Mouse (Mus musculus): Measurements from ENCODE around the gene Chad. TPM values are rescaled to one million over a fixed set of nuclear protein-coding genes. Genes with fewer than 3 reads are reported as not detected.

Gene Chad
- total RNA-seq, 1 experiment: not detected

DNA sequence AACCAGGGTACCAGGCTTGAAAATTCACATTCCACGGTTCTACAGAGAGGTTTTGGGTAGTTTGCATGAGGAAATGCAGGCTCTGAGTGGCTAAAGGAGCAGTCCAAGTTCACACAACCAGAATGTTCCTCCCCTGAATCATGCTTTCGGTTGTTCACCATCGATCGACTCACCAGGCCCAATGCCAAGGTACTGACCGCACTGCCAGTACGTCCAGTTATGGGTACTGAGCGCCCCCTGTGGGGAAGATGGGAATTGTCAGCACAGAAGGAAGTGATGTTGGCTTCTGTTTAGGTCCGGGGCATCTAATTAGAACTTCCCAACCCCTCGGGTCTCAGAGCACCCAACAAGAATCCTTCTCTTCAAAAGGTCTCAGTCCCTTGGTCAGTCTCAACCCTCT lies 20.9 kb upstream of the Chad start:
- Histone ChIP-seq H3K4me3 (ENCODE audit: insufficient read depth in 1 of 2, low read depth in 1 of 2, low read length in 2 of 2, poor library complexity in 1 of 2, severe bottlenecking in 1 of 2) (no peak overlapping the region), H3K27ac (ENCODE audit: insufficient read depth, low read depth, low read length, poor library complexity, severe bottlenecking) (no peak overlapping the region), H3K9ac (ENCODE audit: insufficient read depth, low read depth, low read length, poor library complexity, severe bottlenecking) (no peak overlapping the region), H3K4me1 (ENCODE audit: control insufficient read depth in 2 of 2, insufficient read depth in 2 of 2, low read length in 2 of 2, poor library complexity in 1 of 2) (peaks cover 0 to 6% of the 10 kb centered on the region in 2 experiments; a peak in 1 of 4 replicates), H3K36me3 (ENCODE audit: control insufficient read depth, insufficient read depth, low read length, poor library complexity, severe bottlenecking) (no peaks in the 10 kb centered on the region), H3K9me3 (ENCODE audit: control insufficient read depth, insufficient read depth, low read depth, low read length) (no peaks in the 10 kb centered on the region)
- TF ChIP-seq MAFK (IDR thresholded peaks at IDR 0.05; ENCODE audit: insufficient read depth, low read depth, low read length) (no peak), ZNF384 (IDR thresholded peaks at IDR 0.05; ENCODE audit: low read depth, low read length) (no peak), CHD2 (IDR thresholded peaks at IDR 0.05; ENCODE audit: low read depth, low read length) (no peak), HCFC1 (IDR thresholded peaks at IDR 0.05; ENCODE audit: borderline replicate concordance, insufficient read depth, low read length) (no peak), ZC3H11A (IDR thresholded peaks at IDR 0.05; ENCODE audit: borderline replicate concordance, low read depth, low read length) (no peak)
- in situ Hi-C loops (cut with MboI; ENCODE audit: low sequenced_read_pairs in 2 of 2, unreplicated experiment in 2 of 2): no loop called here
- DNase-seq (ENCODE audit: low read depth, low spot score): no peak

DNA sequence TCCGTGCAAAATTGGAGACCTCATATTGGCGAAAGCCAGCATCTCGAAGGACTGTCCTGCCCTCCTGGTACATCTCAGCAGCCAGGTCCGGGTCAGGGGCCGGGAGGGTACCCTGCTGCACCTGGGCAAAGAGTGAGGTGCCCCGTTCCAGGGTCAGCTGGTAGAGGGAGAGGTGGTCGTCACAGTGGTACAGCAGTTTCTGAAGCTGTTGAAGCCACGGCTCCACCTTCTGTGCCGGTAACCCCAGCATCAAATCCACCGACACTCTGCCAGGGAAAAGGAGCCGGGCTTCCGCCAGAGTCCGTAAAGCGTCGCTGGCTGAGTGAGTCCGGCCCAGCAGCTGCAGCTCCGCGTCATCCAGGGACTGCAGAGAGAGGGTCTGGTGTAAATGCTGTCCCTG lies 20.4 kb upstream of the Chad start:
- H3K27ac ChIP-seq (ENCODE audit: insufficient read depth, low read depth, low read length, poor library complexity, severe bottlenecking): no peak overlapping the region
- no peak overlapping the region for H3K9ac ChIP-seq (ENCODE audit: insufficient read depth, low read depth, low read length, poor library complexity, severe bottlenecking)
- H3K36me3 ChIP-seq (ENCODE audit: control insufficient read depth, insufficient read depth, low read length, poor library complexity, severe bottlenecking): no peaks in the 10 kb centered on the region
- no peak overlapping the region for H3K4me3 ChIP-seq (ENCODE audit: insufficient read depth in 1 of 2, low read depth in 1 of 2, low read length in 2 of 2, poor library complexity in 1 of 2, severe bottlenecking in 1 of 2)
- peaks cover 0 to 6% of the 10 kb centered on the region in 2 experiments; a peak in 1 of 4 replicates for H3K4me1 ChIP-seq (ENCODE audit: control insufficient read depth in 2 of 2, insufficient read depth in 2 of 2, low read length in 2 of 2, poor library complexity in 1 of 2)
- in situ Hi-C loops (cut with MboI; ENCODE audit: low sequenced_read_pairs in 2 of 2, unreplicated experiment in 2 of 2): no loop called here
- no peak for TF ChIP-seq HCFC1 (IDR thresholded peaks at IDR 0.05; ENCODE audit: borderline replicate concordance, insufficient read depth, low read length)
- no peak for TF ChIP-seq CHD2 (IDR thresholded peaks at IDR 0.05; ENCODE audit: low read depth, low read length)
- no peak for TF ChIP-seq ZNF384 (IDR thresholded peaks at IDR 0.05; ENCODE audit: low read depth, low read length)
- no peak for TF ChIP-seq ZC3H11A (IDR thresholded peaks at IDR 0.05; ENCODE audit: borderline replicate concordance, low read depth, low read length)
- no peak for TF ChIP-seq MAFK (IDR thresholded peaks at IDR 0.05; ENCODE audit: insufficient read depth, low read depth, low read length)
- no peak for DNase-seq (ENCODE audit: low read depth, low spot score)
- no peaks in the 10 kb centered on the region for H3K9me3 ChIP-seq (ENCODE audit: control insufficient read depth, insufficient read depth, low read depth, low read length)

DNA sequence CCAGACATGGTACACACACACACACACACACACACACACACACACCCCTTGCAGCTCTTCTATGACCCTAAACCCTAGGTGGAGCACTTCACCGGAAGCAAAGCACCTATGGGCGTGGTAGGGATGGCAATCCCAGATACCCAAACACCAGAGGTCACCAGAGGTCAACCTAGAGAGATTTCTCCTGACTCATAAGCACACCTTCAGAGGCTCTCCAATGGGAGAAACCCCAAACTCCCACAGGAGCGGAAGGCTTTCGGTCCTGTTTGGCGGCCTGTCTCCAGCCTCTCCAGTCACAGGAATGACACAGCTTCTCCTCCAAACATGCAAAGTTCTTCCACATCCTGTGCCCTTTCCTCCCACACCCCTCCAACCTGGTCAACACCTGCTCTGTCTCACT lies 18.5 kb upstream of the Chad start:
- no peak for DNase-seq (ENCODE audit: low read depth, low spot score)
- no peaks in the 10 kb centered on the region for H3K9me3 ChIP-seq (ENCODE audit: control insufficient read depth, insufficient read depth, low read depth, low read length)
- H3K36me3 ChIP-seq (ENCODE audit: control insufficient read depth, insufficient read depth, low read length, poor library complexity, severe bottlenecking): no peaks in the 10 kb centered on the region
- in situ Hi-C loops (cut with MboI; ENCODE audit: low sequenced_read_pairs in 2 of 2, unreplicated experiment in 2 of 2): no loop called here
- H3K27ac ChIP-seq (ENCODE audit: insufficient read depth, low read depth, low read length, poor library complexity, severe bottlenecking): no peak overlapping the region
- no peak overlapping the region for H3K9ac ChIP-seq (ENCODE audit: insufficient read depth, low read depth, low read length, poor library complexity, severe bottlenecking)
- H3K4me1 ChIP-seq (ENCODE audit: control insufficient read depth in 2 of 2, insufficient read depth in 2 of 2, low read length in 2 of 2, poor library complexity in 1 of 2): peaks cover 0 to 6% of the 10 kb centered on the region in 2 experiments; a peak in 1 of 4 replicates
- H3K4me3 ChIP-seq (ENCODE audit: insufficient read depth in 1 of 2, low read depth in 1 of 2, low read length in 2 of 2, poor library complexity in 1 of 2, severe bottlenecking in 1 of 2): no peak overlapping the region
- TF ChIP-seq ZNF384 (IDR thresholded peaks at IDR 0.05; ENCODE audit: low read depth, low read length) (no peak), MAFK (IDR thresholded peaks at IDR 0.05; ENCODE audit: insufficient read depth, low read depth, low read length) (no peak), ZC3H11A (IDR thresholded peaks at IDR 0.05; ENCODE audit: borderline replicate concordance, low read depth, low read length) (no peak), HCFC1 (IDR thresholded peaks at IDR 0.05; ENCODE audit: borderline replicate concordance, insufficient read depth, low read length) (no peak), CHD2 (IDR thresholded peaks at IDR 0.05; ENCODE audit: low read depth, low read length) (no peak)

DNA sequence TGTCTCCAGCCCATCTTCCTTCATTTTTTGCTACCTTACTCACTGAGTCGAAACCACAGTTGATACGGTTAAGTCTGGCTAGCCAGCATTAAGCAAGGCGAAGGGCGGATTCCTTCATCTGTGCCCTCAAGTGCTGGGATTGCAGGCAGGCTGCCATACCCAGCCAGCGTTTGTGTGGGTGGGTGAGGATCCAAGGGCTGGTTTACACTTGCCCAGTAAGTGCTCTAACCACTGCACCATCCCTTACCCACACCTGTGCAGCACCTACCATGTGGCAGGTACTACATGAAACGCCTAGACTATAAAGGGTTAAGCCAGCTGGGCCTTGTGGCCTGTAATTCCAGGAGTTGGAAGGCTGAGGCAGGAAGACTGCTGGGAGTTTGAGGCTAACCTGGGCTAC lies 17.6 kb upstream of the Chad start:
- H3K36me3 ChIP-seq (ENCODE audit: control insufficient read depth, insufficient read depth, low read length, poor library complexity, severe bottlenecking): no peaks in the 10 kb centered on the region
- in situ Hi-C loops (cut with MboI; ENCODE audit: low sequenced_read_pairs in 2 of 2, unreplicated experiment in 2 of 2): no loop called here
- H3K9ac ChIP-seq (ENCODE audit: insufficient read depth, low read depth, low read length, poor library complexity, severe bottlenecking): no peak overlapping the region
- no peak overlapping the region for H3K27ac ChIP-seq (ENCODE audit: insufficient read depth, low read depth, low read length, poor library complexity, severe bottlenecking)
- H3K9me3 ChIP-seq (ENCODE audit: control insufficient read depth, insufficient read depth, low read depth, low read length): no peaks in the 10 kb centered on the region
- peaks cover 0 to 6% of the 10 kb centered on the region in 2 experiments; a peak in 1 of 4 replicates for H3K4me1 ChIP-seq (ENCODE audit: control insufficient read depth in 2 of 2, insufficient read depth in 2 of 2, low read length in 2 of 2, poor library complexity in 1 of 2)
- no peak overlapping the region for H3K4me3 ChIP-seq (ENCODE audit: insufficient read depth in 1 of 2, low read depth in 1 of 2, low read length in 2 of 2, poor library complexity in 1 of 2, severe bottlenecking in 1 of 2)
- no peak for DNase-seq (ENCODE audit: low read depth, low spot score)
- TF ChIP-seq ZNF384 (IDR thresholded peaks at IDR 0.05; ENCODE audit: low read depth, low read length) (no peak), CHD2 (IDR thresholded peaks at IDR 0.05; ENCODE audit: low read depth, low read length) (no peak), ZC3H11A (IDR thresholded peaks at IDR 0.05; ENCODE audit: borderline replicate concordance, low read depth, low read length) (no peak), MAFK (IDR thresholded peaks at IDR 0.05; ENCODE audit: insufficient read depth, low read depth, low read length) (no peak), HCFC1 (IDR thresholded peaks at IDR 0.05; ENCODE audit: borderline replicate concordance, insufficient read depth, low read length) (no peak)

Data from ES-E14 (cell line).